Mouse (Mus musculus) limb, embryonic 10.5 days (tissue): ENCODE results near the gene Aacs. TPM values are rescaled to one million over a fixed set of nuclear protein-coding genes. Genes with fewer than 3 reads are reported as not detected.

Experiments
- DNase-seq: peaks from one replicate; pipeline ENCODE4 v3.0.0-alpha.2; 2017; ENCODE audit warnings: low spot score
- H3K27ac ChIP-seq: fragments of 300-500 bp; sonication (generic); 2 replicates; pipeline ENCODE4 v1.5.1; 2016; ENCODE audit warnings: mild to moderate bottlenecking
- H3K27me3 ChIP-seq: fragments of 300-500 bp; sonication (generic); 2 replicates; pipeline ENCODE4 v1.6.1; 2016; ENCODE audit warnings: low read depth, mild to moderate bottlenecking; ENCODE audit not compliant: poor library complexity, severe bottlenecking
- H3K36me3 ChIP-seq: fragments of 300-500 bp; sonication (generic); 2 replicates; pipeline ENCODE4 v1.6.1; 2016; ENCODE audit warnings: mild to moderate bottlenecking, moderate library complexity
- H3K4me1 ChIP-seq: fragments of 300-500 bp; sonication (generic); 2 replicates; pipeline ENCODE4 v1.6.1; 2016
- H3K4me3 ChIP-seq: fragments of 300-500 bp; sonication (generic); 2 replicates; pipeline ENCODE4 v1.5.1; 2016; ENCODE audit warnings: mild to moderate bottlenecking, moderate library complexity
- H3K9me3 ChIP-seq: fragments of 300-500 bp; sonication (generic); replicated peaks from 2 replicates; pipeline ENCODE4 v1.6.1; 2016; ENCODE audit warnings: mild to moderate bottlenecking
- WGBS: fragments of 180-500 bp; shearing (Covaris S2); methylation state at CpG from one replicate; pipeline ENCODE4 v1.1.7; 2016; 5-methylcytosine and 5-hydroxymethylcytosine counted together
- polyA plus RNA-seq: library from polyadenylated mRNA; unstranded; fragments of >200 nt; fragmentation: Nextera tagmentation; extraction: Ambion mirVana; gene quantifications from 2 replicates; pipeline ENCODE4 v1.2.1, GENCODE M21; 2016

Aacs gene
- polyA plus RNA-seq, 1 experiment from 2014 or later = 57.9 TPM

- Histone ChIP-seq H3K4me3 (no peak overlapping the region), H3K36me3 (peaks cover 66% of the 10 kb centered on the region), H3K4me1 (peaks cover 6% of the 10 kb centered on the region; the same call in 1 of the 2 replicates), H3K27me3 (no peaks in the 10 kb centered on the region), H3K27ac (no peak overlapping the region), H3K9me3 (no peaks in the 10 kb centered on the region)
- no peak for DNase-seq
- 73% methylated on average over 3 of the region's 3 CpGs for WGBS
These were observed 27.6 kb upstream of the Aacs start for GRCm38 (mm10) chr5:125448026-125448425.

GRCm38 (mm10) chr5:125448631-125449030, 27.0 kb upstream of the Aacs start:
- Histone ChIP-seq H3K36me3 (peaks cover 67% of the 10 kb centered on the region), H3K4me3 (no peak overlapping the region), H3K27ac (no peak overlapping the region), H3K4me1 (peaks cover 5% of the 10 kb centered on the region; the same call in 1 of the 2 replicates), H3K27me3 (no peaks in the 10 kb centered on the region), H3K9me3 (no peaks in the 10 kb centered on the region)
- no peak for DNase-seq
- 92% methylated on average over 4 of the region's 4 CpGs for WGBS

GRCm38 (mm10) chr5:125449306-125449705, 26.3 kb upstream of the Aacs start:
- Histone ChIP-seq H3K9me3 (no peaks in the 10 kb centered on the region), H3K27me3 (no peaks in the 10 kb centered on the region), H3K27ac (no peak overlapping the region), H3K36me3 (peaks cover 67% of the 10 kb centered on the region), H3K4me1 (0 out of 2 replicates have a peak, but pooled peaks cover 2% of the 10 kb centered on the region), H3K4me3 (no peak overlapping the region)
- DNase-seq = no peak
- 89% methylated on average over 5 of the region's 5 CpGs for WGBS

GRCm38 (mm10) chr5:125452573-125452972, 23.0 kb upstream of the Aacs start:
- H3K27ac ChIP-seq = no peak overlapping the region
- DNase-seq = no peak
- peaks cover 76% of the 10 kb centered on the region for H3K36me3 ChIP-seq
- 93% methylated on average over 9 of the region's 9 CpGs for WGBS
- no peaks in the 10 kb centered on the region for H3K27me3 ChIP-seq
- H3K4me3 ChIP-seq = no peak overlapping the region
- H3K9me3 ChIP-seq = no peaks in the 10 kb centered on the region
- H3K4me1 ChIP-seq = no peaks in the 10 kb centered on the region

- DNase-seq = no peak
- 95% methylated on average over 6 of the region's 6 CpGs for WGBS
- H3K36me3 ChIP-seq = peaks cover 70% of the 10 kb centered on the region
These were observed 19.5 kb upstream of the Aacs start for GRCm38 (mm10) chr5:125456100-125456499.

GRCm38 (mm10) chr5:125457538-125457937, 18.1 kb upstream of the Aacs start:
- Histone ChIP-seq H3K4me1 (no peaks in the 10 kb centered on the region), H3K36me3 (peaks cover 58% of the 10 kb centered on the region), H3K27me3 (no peaks in the 10 kb centered on the region), H3K9me3 (no peaks in the 10 kb centered on the region), H3K27ac (no peak overlapping the region), H3K4me3 (no peak overlapping the region)
- DNase-seq = no peak
- 96% methylated on average over 6 of the region's 6 CpGs for WGBS

More at GRCm38 (mm10) chr5:125456100-125456499, 19.5 kb upstream of the Aacs start:
- Histone ChIP-seq H3K9me3 (no peaks in the 10 kb centered on the region), H3K27me3 (no peaks in the 10 kb centered on the region), H3K27ac (no peak overlapping the region), H3K4me1 (no peaks in the 10 kb centered on the region), H3K4me3 (no peak overlapping the region)

- no peak overlapping the region for H3K27ac ChIP-seq
- H3K4me3 ChIP-seq = no peak overlapping the region
- peaks cover 27% of the 10 kb centered on the region for H3K36me3 ChIP-seq
- no peak for DNase-seq
- H3K4me1 ChIP-seq = peaks cover 6% of the 10 kb centered on the region
- H3K9me3 ChIP-seq = no peaks in the 10 kb centered on the region
- WGBS = 86% methylated on average over 3 of the region's 3 CpGs
- no peaks in the 10 kb centered on the region for H3K27me3 ChIP-seq
These were observed 15.0 kb upstream of the Aacs start for GRCm38 (mm10) chr5:125460574-125460973.

- Histone ChIP-seq H3K27me3 (no peaks in the 10 kb centered on the region), H3K4me3 (no peak overlapping the region), H3K27ac (no peak overlapping the region), H3K9me3 (no peaks in the 10 kb centered on the region), H3K36me3 (peaks cover 15% of the 10 kb centered on the region), H3K4me1 (peaks cover 6% of the 10 kb centered on the region)
- 61% methylated on average over 10 of the region's 10 CpGs for WGBS
- no peak for DNase-seq
These were observed 13.7 kb upstream of the Aacs start for GRCm38 (mm10) chr5:125461868-125462445.

- WGBS = 45% methylated on average over 7 of the region's 7 CpGs
- peak overlapping the region; percentile 62 for H3K27ac ChIP-seq
These were observed 10.4 kb upstream of the Aacs start for GRCm38 (mm10) chr5:125465192-125465591.

GRCm38 (mm10) chr5:125465701-125466106, 9.9 kb upstream of the Aacs start:
- H3K4me1 ChIP-seq = peaks cover 6% of the 10 kb centered on the region

More at GRCm38 (mm10) chr5:125465192-125465591, 10.4 kb upstream of the Aacs start:
- Histone ChIP-seq H3K4me3 (peak overlapping the region; percentile 48), H3K4me1 (peaks cover 6% of the 10 kb centered on the region), H3K9me3 (no peaks in the 10 kb centered on the region), H3K36me3 (no peaks in the 10 kb centered on the region), H3K27me3 (no peaks in the 10 kb centered on the region)
- DNase-seq = no peak

GRCm38 (mm10) chr5:125466483-125466882, 9.1 kb upstream of the Aacs start:
- Histone ChIP-seq H3K27me3 (no peaks in the 10 kb centered on the region), H3K4me3 (peak overlapping the region; percentile 48; the same call in 1 of the 2 replicates), H3K4me1 (peaks cover 6% of the 10 kb centered on the region), H3K27ac (peak overlapping the region; percentile 77), H3K36me3 (no peaks in the 10 kb centered on the region), H3K9me3 (no peaks in the 10 kb centered on the region)
- 89% methylated on average over 5 of the region's 5 CpGs for WGBS
- DNase-seq = no peak

More at GRCm38 (mm10) chr5:125465701-125466106, 9.9 kb upstream of the Aacs start:
- Histone ChIP-seq H3K27me3 (no peaks in the 10 kb centered on the region), H3K4me3 (peak overlapping the region; percentile 48), H3K36me3 (no peaks in the 10 kb centered on the region), H3K27ac (peak overlapping the region; percentile 77), H3K9me3 (no peaks in the 10 kb centered on the region)
- DNase-seq = peak; percentile 96
- 1% methylated on average over 25 of the region's 25 CpGs for WGBS

- Histone ChIP-seq H3K4me1 (peaks cover 6% of the 10 kb centered on the region), H3K27ac (no peak overlapping the region), H3K36me3 (no peaks in the 10 kb centered on the region), H3K9me3 (no peaks in the 10 kb centered on the region), H3K4me3 (no peak overlapping the region), H3K27me3 (no peaks in the 10 kb centered on the region)
- no peak for DNase-seq
- 90% methylated on average over 14 of the region's 14 CpGs for WGBS
These were observed 8.4 kb upstream of the Aacs start for GRCm38 (mm10) chr5:125467261-125467660.

- no peak overlapping the region for H3K27ac ChIP-seq
- no peak for DNase-seq
- H3K27me3 ChIP-seq = no peaks in the 10 kb centered on the region
- 90% methylated on average over 4 of the region's 4 CpGs for WGBS
- no peak overlapping the region for H3K4me3 ChIP-seq
- H3K36me3 ChIP-seq = no peaks in the 10 kb centered on the region
- H3K4me1 ChIP-seq = peaks cover 4% of the 10 kb centered on the region
- H3K9me3 ChIP-seq = no peaks in the 10 kb centered on the region
These were observed 4.9 kb upstream of the Aacs start for GRCm38 (mm10) chr5:125470713-125471112.
